Mouse (Mus musculus): ENCODE data around the gene Arhgap8.

The Arhgap8 gene

GRCm38 (mm10) chr15:84793649-84794048, 73.8 kb downstream of the Arhgap8 start:
- in situ Hi-C loops (cut with MboI, MseI) = no loop called here

GRCm38 (mm10) chr15:84800132-84800531, 80.3 kb downstream of the Arhgap8 start:
- in situ Hi-C loops (cut with MboI, MseI) = no loop called here

GRCm38 (mm10) chr15:84803685-84804084, 83.8 kb downstream of the Arhgap8 start:
- in situ Hi-C loops (cut with MboI, MseI) = no loop called here

GRCm38 (mm10) chr15:84809275-84809952, 89.6 kb downstream of the Arhgap8 start:
- in situ Hi-C loops (cut with MboI, MseI) = no loop called here

- in situ Hi-C loops (cut with MboI, MseI) = loop anchor here (10.0 kb wide), 1 partner anchor 1584 kb away; no protein-coding TSS in a partner anchor
Observed at GRCm38 (mm10) chr15:84811126-84811525, 91.3 kb downstream of the Arhgap8 start.

GRCm38 (mm10) chr15:84812831-84813357, 93.0 kb downstream of the Arhgap8 start:
- in situ Hi-C loops (cut with MboI, MseI) = loop anchor here (10.0 kb wide), 1 partner anchor 1582 kb away; no protein-coding TSS in a partner anchor

GRCm38 (mm10) chr15:84815171-84815570, 95.3 kb downstream of the Arhgap8 start:
- in situ Hi-C loops (cut with MboI, MseI) = loop anchor here (5.0 to 10.0 kb wide), 2 partner anchors 33 to 1580 kb away; no protein-coding TSS in a partner anchor

- in situ Hi-C loops (cut with MboI, MseI) = loop anchor here (5.0 to 10.0 kb wide), 2 partner anchors 35 to 1577 kb away; no protein-coding TSS in a partner anchor
Observed at GRCm38 (mm10) chr15:84817589-84817988, 97.7 kb downstream of the Arhgap8 start.

- in situ Hi-C loops (cut with MboI, MseI) = loop anchor here (5.0 to 10.0 kb wide), 2 partner anchors 36 to 1577 kb away; no protein-coding TSS in a partner anchor
Observed at GRCm38 (mm10) chr15:84818284-84818683, 98.4 kb downstream of the Arhgap8 start.

- in situ Hi-C loops (cut with MboI, MseI) = no loop called here
Observed at GRCm38 (mm10) chr15:84820811-84821210, 101.0 kb downstream of the Arhgap8 start.
